Mouse (Mus musculus) leukemia stem cell, adult 10-12 weeks (primary cell): ENCODE results near the gene Eif4a2. TPM values are rescaled to one million over a fixed set of nuclear protein-coding genes. Genes with fewer than 3 reads are reported as not detected.

Source experiments
- polyA plus RNA-seq: library from polyadenylated mRNA; stranded (reverse); fragments of >175 nt; gene quantifications from 2 replicates; pipeline ENCODE4 v1.2.3, GENCODE M21; 2012; ENCODE audit warnings: low replicate concordance

The Eif4a2 gene
- polyA plus RNA-seq, result 1.2 and 11.1 TPM in 2 replicates

DNA sequence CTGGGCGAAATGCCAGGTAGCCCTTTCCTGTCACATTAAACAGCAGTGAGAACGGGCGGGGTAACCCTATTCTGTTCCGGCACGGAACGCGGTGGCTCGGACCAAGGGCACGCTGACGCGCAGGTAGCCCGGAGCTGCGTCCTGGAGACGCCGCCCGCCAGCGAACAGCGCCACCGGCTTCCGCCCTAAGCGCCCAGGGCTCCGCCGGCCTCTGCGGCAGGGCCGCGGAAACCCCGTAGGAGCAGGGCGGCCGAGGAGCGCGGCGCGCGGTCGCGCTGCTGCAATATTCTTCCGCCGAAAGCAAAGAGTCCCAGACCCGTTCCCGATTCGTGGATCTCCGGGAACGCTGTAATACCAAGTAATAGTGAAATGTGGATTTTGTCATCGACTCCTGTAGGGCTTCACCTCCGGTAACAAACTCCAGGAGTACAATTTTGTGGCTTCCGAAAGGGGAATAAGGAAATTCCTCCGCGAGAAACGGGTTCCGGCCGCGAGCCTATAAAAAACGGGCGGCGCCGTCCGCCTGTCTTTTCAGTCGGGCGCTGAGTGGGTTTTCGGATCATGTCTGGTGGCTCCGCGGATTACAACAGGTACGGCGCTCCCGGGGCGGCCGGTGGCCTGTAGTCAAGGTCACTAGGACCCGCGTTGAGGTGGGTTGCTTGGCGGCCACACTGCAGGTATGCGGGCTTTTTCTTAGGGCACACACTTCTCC lies at the start of gene Eif4a2:
TSS of gene Eif4a2 (plus strand) at position 214 of the 712 bp plus-strand sequence.

DNA sequence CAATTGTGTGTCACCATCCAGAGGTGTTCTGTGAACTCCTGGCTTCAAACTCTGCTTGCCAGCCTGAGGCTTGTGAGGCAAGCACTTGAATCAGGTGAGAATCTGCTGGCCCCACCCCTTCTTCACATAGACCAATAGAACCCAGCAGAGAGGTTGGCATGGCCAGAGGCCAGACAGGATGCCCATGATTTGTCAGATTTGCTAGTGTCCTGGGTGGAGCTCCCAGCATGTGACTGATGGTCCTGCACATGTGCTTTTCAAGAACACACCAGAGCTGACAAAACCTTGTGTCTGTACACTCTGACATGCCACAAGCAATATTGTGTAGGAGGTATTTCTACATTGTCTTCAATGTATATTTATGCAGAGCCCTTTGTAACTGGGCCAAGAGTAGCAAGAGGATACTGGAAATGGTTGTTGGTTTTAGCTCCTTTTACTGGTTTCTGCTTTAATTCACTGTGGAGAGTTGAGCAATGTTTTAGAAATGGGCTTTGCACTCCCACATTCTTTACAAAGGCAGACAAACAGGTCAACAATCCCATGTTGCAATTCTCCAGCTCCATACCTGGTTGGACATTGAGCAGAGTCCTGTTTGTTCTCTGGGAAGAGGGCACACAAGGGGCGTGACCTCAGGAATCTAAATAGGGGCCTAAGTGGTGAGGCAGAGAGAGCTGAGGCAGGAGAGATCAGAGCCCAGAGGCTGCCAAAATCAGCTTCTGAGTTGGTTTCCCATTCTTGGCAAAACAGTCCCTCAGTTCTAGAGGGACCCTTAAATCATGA lies 49.4 kb upstream of the Eif4a2 start, which contains the start of gene Kng1:
TSS of gene Kng1 (plus strand) at position 198 of the 780 bp plus-strand sequence.

DNA sequence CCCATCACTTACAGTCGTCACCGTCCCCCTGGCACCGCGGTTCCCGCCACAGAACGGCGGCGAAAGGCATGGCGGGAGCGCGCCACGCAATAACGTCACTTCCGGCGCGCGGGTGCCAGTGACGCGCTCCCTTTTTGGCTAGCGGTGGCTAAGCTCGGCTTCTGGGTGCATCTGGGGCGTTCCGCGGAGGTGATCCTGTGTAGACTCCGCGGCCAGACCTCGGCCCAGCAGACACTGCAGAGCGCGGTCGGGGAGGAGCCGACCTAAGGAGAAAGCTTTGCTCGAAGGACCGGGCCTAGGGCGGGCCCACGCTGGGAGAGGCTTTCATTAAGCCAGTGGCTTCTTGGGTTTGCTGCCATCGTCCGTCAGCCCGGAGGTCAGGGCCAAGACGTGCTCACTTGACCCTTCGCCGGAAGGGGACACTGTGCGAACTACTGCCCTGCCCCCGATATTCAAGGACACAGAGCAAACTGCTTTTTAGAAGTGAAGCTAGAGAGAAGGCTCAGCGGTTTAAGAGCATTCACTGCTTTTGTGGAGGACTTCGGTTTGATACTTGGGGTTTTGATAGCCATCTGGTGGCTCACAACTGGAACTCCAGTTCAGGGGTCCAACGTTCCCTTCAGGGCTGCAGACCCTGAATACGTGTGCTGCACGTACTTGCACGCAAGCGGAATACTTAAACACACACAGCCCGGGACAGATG lies 20.6 kb downstream of the Eif4a2 start, which contains the start of gene Rfc4:
TSS of gene Rfc4 (minus strand) at position 65 of the 703 bp plus-strand sequence.

GRCm38 (mm10) chr16:23146280-23146679 lies 39.0 kb downstream of the Eif4a2 start, which contains the start of gene Adipoq:
Gene Adipoq (plus strand): TSS chr16:23146536.

Other genes with a start within 250 kb of the Eif4a2 start
- gene Tbccd1, start 249.8 kb upstream of the Eif4a2 start, polyA plus RNA-seq, result 2.9 and 9.6 TPM in 2 replicates
- gene Dnajb11, start 249.6 kb upstream of the Eif4a2 start, polyA plus RNA-seq, result 35.7 and 61.5 TPM in 2 replicates
- gene Ahsg, start 216.2 kb upstream of the Eif4a2 start, polyA plus RNA-seq, result not detected in 2 replicates
- gene Fetub, start 189.1 kb upstream of the Eif4a2 start, polyA plus RNA-seq, result not detected in 2 replicates
- gene Hrg, start 156.4 kb upstream of the Eif4a2 start, polyA plus RNA-seq, result not detected in 2 replicates
- not detected in 2 replicates for gene Kng2, start 78.0 kb upstream of the Eif4a2 start, polyA plus RNA-seq
- gene Kng1, start 49.6 kb upstream of the Eif4a2 start, polyA plus RNA-seq, result not detected in 2 replicates
- gene Rfc4, start 20.3 kb downstream of the Eif4a2 start, polyA plus RNA-seq, result 1.8 and 23.6 TPM in 2 replicates
- 0.32 TPM in 1 of 2 replicates, not detected in the other for gene Adipoq, start 39.1 kb downstream of the Eif4a2 start, polyA plus RNA-seq
- gene St6gal1, start 117.3 kb downstream of the Eif4a2 start, polyA plus RNA-seq, result 14.8 and 28.0 TPM in 2 replicates